Comparison of ENCODE assay signal across 7 mouse cellular contexts in genomic region chr17:45432007-45432406, GRCm38 (mm10). TPM values are rescaled to one million over a fixed set of nuclear protein-coding genes. Genes with fewer than 3 reads are reported as not detected.
A peak's percentile ranks its signal among the peaks of the same experiment; 100 is the strongest.
DNase-seq lines count a peak whose midpoint lies in the region; ATAC-seq and TF ChIP-seq lines count a peak whose summit lies in the region.

No protein-coding gene starts in this region.

- H3K27me3 ChIP-seq in lung, embryonic 16.5 days (ENCODE audit: control insufficient read depth, insufficient read depth, low read depth, low read length) = no peaks in the 10 kb centered on the region
- no peaks in the 10 kb centered on the region for H3K27me3 ChIP-seq in forebrain, embryonic 12.5 days
- H3K27me3 ChIP-seq in limb, embryonic 15.5 days = no peaks in the 10 kb centered on the region
- H3K27me3 ChIP-seq in stomach, postnatal 0 days (ENCODE audit: control insufficient read depth, insufficient read depth, low read length) = no peaks in the 10 kb centered on the region

- H3K36me3 ChIP-seq in lung, embryonic 16.5 days (ENCODE audit: control insufficient read depth, insufficient read depth, low read length) = peaks cover 6% of the 10 kb centered on the region
- H3K36me3 ChIP-seq in forebrain, embryonic 12.5 days (replicated peaks) = peaks cover 14% of the 10 kb centered on the region
- peaks cover 14% of the 10 kb centered on the region; the same call in 1 of the 2 replicates for H3K36me3 ChIP-seq in limb, embryonic 15.5 days
- no peaks in the 10 kb centered on the region for H3K36me3 ChIP-seq in stomach, postnatal 0 days (ENCODE audit: control insufficient read depth, insufficient read depth, low read length)

- no peak for ATAC-seq in lung, embryonic 16.5 days (ENCODE audit: low read depth)
- ATAC-seq in forebrain, embryonic 12.5 days (ENCODE audit: low FRiP score) = no peak
- no peak for ATAC-seq in limb, embryonic 15.5 days (ENCODE audit: insufficient number of reproducible peaks, low FRiP score, low TSS enrichment, low read depth)
- ATAC-seq in stomach, postnatal 0 days (ENCODE audit: low FRiP score, low TSS enrichment) = no peak
- ATAC-seq in activated CD4-positive, CD25-positive, alpha-beta regulatory T cell, adult 4 months = no peak

- DNase-seq in lung, postnatal 36 days = no peak
- DNase-seq in stomach, postnatal 0 days (ENCODE audit: low spot score) = no peak
- no peak for DNase-seq in right cerebral cortex, postnatal 25 days

- peaks cover 18% of the 10 kb centered on the region for H3K4me1 ChIP-seq in lung, embryonic 16.5 days (replicated peaks; ENCODE audit: control insufficient read depth, insufficient read depth, low read length)
- H3K4me1 ChIP-seq in forebrain, embryonic 12.5 days = peaks cover 22% of the 10 kb centered on the region
- peaks cover 17% of the 10 kb centered on the region for H3K4me1 ChIP-seq in limb, embryonic 15.5 days
- peaks cover 3% of the 10 kb centered on the region; the same call in 1 of the 2 replicates for H3K4me1 ChIP-seq in stomach, postnatal 0 days (replicated peaks; ENCODE audit: control insufficient read depth, insufficient read depth)

- peak overlapping the region; percentile 88 for H3K9ac ChIP-seq in lung, embryonic 16.5 days (ENCODE audit: low read length)
- H3K9ac ChIP-seq in forebrain, embryonic 12.5 days = peak overlapping the region; percentile 92
- peak overlapping the region; percentile 80; the same call in 1 of the 2 replicates for H3K9ac ChIP-seq in limb, embryonic 15.5 days
- H3K9ac ChIP-seq in stomach, postnatal 0 days (ENCODE audit: low read length) = peak overlapping the region; percentile 94; the same call in 1 of the 2 replicates

- no peak overlapping the region for H3K27ac ChIP-seq in lung, embryonic 16.5 days (ENCODE audit: low read length)
- H3K27ac ChIP-seq in forebrain, embryonic 12.5 days = no peak overlapping the region
- H3K27ac ChIP-seq in limb, embryonic 15.5 days = no peak overlapping the region
- H3K27ac ChIP-seq in stomach, postnatal 0 days (replicated peaks) = no peak overlapping the region

- TF ChIP-seq EP300 in stomach, postnatal 0 days (optimal IDR thresholded peaks at IDR 0.05) = no peak

- TF ChIP-seq CTCF in stomach, postnatal 0 days (IDR thresholded peaks at IDR 0.05; ENCODE audit: low read depth) = no peak

- H3K4me3 ChIP-seq in lung, embryonic 16.5 days (ENCODE audit: low read length) = peak overlapping the region; percentile 93
- peak overlapping the region; percentile 93 for H3K4me3 ChIP-seq in forebrain, embryonic 12.5 days (replicated peaks)
- H3K4me3 ChIP-seq in limb, embryonic 15.5 days = peak overlapping the region; percentile 78
- H3K4me3 ChIP-seq in stomach, postnatal 0 days (ENCODE audit: low read depth, low read length) = peak overlapping the region; percentile 88

- no peaks in the 10 kb centered on the region for H3K9me3 ChIP-seq in lung, embryonic 16.5 days (ENCODE audit: control insufficient read depth, low read length)
- no peaks in the 10 kb centered on the region for H3K9me3 ChIP-seq in forebrain, embryonic 12.5 days
- H3K9me3 ChIP-seq in limb, embryonic 15.5 days = no peaks in the 10 kb centered on the region
- no peaks in the 10 kb centered on the region for H3K9me3 ChIP-seq in stomach, postnatal 0 days (ENCODE audit: control insufficient read depth, low read length)

- WGBS in lung, embryonic 16.5 days = 65% methylated on average over 3 of the region's 3 CpGs
- WGBS in forebrain, embryonic 12.5 days = 81% methylated on average over 3 of the region's 3 CpGs
- 68% methylated on average over 3 of the region's 3 CpGs for WGBS in limb, embryonic 15.5 days
- WGBS in stomach, postnatal 0 days = 57% methylated on average over 3 of the region's 3 CpGs

- peak overlapping the region; percentile 96 for H3K4me2 ChIP-seq in lung, embryonic 16.5 days (ENCODE audit: low read depth, low read length)
- H3K4me2 ChIP-seq in forebrain, embryonic 12.5 days = peak overlapping the region; percentile 88
- H3K4me2 ChIP-seq in limb, embryonic 15.5 days = peak overlapping the region; percentile 74
- H3K4me2 ChIP-seq in stomach, postnatal 0 days (replicated peaks; ENCODE audit: low read depth) = peak overlapping the region; percentile 83

RNA-seq across cellular contexts. Expression of gene Cdc5l, which starts 1.5 kb away (rescaled TPM):
- polyA plus RNA-seq in lung, embryonic 16.5 days (2015; fragmentation: Nextera tagmentation; extraction: Ambion mirVana) = 58.9 and 60.1 TPM in 2 replicates
- 79.9 and 82.6 TPM in 2 replicates for polyA plus RNA-seq in forebrain, embryonic 12.5 days (2016; fragmentation: Nextera tagmentation; extraction: Ambion mirVana)
- polyA plus RNA-seq in limb, embryonic 15.5 days (2015; fragmentation: Nextera tagmentation; extraction: Ambion mirVana) = 61.1 and 61.7 TPM in 2 replicates
- polyA plus RNA-seq in stomach, postnatal 0 days (2015; fragmentation: Nextera tagmentation; extraction: Ambion mirVana) = 28.9 and 31.8 TPM in 2 replicates
- polyA plus RNA-seq in activated CD4-positive, CD25-positive, alpha-beta regulatory T cell, adult 4 months (2017; shearing (Covaris generic)) = 10 to 100 TPM; 61.5 to 69.5 TPM

RNA-seq across cellular contexts. Expression of gene Spats1, which starts 43.2 kb away (rescaled TPM):
- polyA plus RNA-seq in lung, embryonic 16.5 days (2015; fragmentation: Nextera tagmentation; extraction: Ambion mirVana) = 0.96 and 1.2 TPM in 2 replicates
- 1.1 and 1.8 TPM in 2 replicates for polyA plus RNA-seq in forebrain, embryonic 12.5 days (2016; fragmentation: Nextera tagmentation; extraction: Ambion mirVana)
- polyA plus RNA-seq in limb, embryonic 15.5 days (2015; fragmentation: Nextera tagmentation; extraction: Ambion mirVana) = 0.21 and 0.22 TPM in 2 replicates
- 0.24 and 0.25 TPM in 2 replicates for polyA plus RNA-seq in stomach, postnatal 0 days (2015; fragmentation: Nextera tagmentation; extraction: Ambion mirVana)
- under 1 TPM; 0.43 to 0.74 TPM for polyA plus RNA-seq in activated CD4-positive, CD25-positive, alpha-beta regulatory T cell, adult 4 months (2017; shearing (Covaris generic))
